Mouse (Mus musculus): ENCODE data around the gene Gm20823.
"Not testable (repeated sequence)": the region's sequence is repeated elsewhere in the genome, so short reads cannot be mapped to it uniquely, and the experiment has no call there.

Gm20823 gene

GRCm38 (mm10) chrY:62464745-62465144 lies at the start of gene Gm20823:
Gm20823 (minus strand) TSS chrY:62464845.
- not testable (repeated sequence) for DNase-seq

Measured in embryo, embryonic 11 days (tissue).